Mouse (Mus musculus): ENCODE data around the gene Plin3. TPM values are rescaled to one million over a fixed set of nuclear protein-coding genes. Genes with fewer than 3 reads are reported as not detected.

Plin3 gene
- total RNA-seq, 2 experiments from 2014 or later, result 3.1 to 5.9 TPM

DNA sequence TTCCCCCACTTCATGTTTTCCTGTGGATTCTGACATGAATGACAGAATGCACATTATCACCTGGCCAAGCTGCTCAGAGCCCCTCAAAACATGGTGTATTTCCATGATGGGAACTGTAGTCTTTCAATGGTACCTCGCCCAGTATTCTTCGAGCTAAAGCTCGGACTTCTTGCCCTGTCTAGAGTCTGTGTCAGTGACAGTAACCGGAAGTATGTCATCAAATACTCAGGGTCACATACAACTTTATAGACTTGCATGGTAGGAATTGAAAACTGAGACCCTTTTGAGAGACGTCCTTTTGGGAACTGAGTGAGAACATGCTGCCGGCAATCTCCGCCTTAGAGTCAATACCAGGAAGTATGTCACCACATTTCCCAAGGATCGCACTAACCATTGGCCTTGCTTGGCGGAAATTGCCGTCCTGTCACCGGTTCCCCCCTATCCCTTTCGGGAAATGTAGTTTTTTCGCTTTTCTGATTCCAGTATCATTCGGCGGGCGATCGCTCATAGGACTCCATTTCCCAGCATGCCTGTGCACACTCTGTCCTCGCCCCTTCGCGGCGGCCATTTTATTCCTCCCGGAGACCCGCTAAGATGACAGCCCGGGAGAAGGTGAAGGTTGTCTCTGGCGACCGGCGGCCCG, 36.3 kb downstream of the Plin3 start, which contains the start of gene Fem1a:
TSS of gene Fem1a (plus strand) at position 572 of the 643 bp plus-strand sequence.
- ATAC-seq (replicated peaks; ENCODE audit: low FRiP score, poor library complexity, severe bottlenecking), result peak; percentile 89

DNA sequence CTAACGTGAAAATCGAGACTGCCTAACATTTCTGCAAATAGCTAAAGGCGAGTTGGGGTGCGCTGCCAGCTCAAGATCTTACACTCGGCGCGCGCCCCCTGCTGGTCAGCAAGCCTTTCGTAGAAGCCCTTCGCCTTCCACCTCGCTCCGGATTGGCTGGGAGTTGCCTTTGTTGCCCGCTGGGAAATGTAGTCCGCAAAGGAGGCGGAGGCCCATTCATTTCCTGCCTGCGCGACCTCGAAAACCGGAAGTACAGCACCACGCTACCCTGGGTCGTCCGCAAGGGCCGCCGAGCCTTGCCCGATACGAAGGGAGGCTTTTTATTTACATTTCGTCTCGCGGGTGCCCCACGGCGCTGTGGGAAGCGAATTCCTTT, 36.8 kb downstream of the Plin3 start:
- peak; percentile 87 for ATAC-seq (replicated peaks; ENCODE audit: low FRiP score, poor library complexity, severe bottlenecking)

- ATAC-seq (replicated peaks; ENCODE audit: low FRiP score, poor library complexity, severe bottlenecking), result no peak
These were observed 37.2 kb downstream of the Plin3 start for GRCm38 (mm10) chr17:56255429-56255828.

DNA sequence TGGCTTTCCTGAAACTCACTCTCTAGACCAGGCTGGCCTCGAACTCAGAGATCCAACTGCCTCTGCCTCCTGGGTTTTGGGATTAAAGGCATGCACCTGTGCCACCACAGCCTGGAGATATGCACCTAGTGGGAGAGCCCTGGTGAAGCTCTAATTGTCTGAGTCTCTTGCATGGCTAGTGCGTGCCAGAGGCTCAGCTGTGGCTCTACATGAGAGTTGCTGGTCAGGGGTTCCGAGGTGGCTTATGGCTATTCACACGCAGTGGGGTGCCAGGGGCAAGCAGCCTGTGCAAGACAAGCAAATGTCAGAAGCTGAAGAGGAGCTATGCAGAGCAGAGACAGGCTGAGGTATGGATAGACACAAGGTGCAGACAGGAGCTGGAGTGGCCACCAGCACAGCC, 38.0 kb downstream of the Plin3 start:
- no peak for ATAC-seq (replicated peaks; ENCODE audit: low FRiP score, poor library complexity, severe bottlenecking)

GRCm38 (mm10) chr17:56251136-56251829, 41.4 kb downstream of the Plin3 start:
- ATAC-seq (replicated peaks; ENCODE audit: low FRiP score, poor library complexity, severe bottlenecking), result peak; percentile 41; the same call in 1 of the 2 replicates

- no peak for ATAC-seq (replicated peaks; ENCODE audit: low FRiP score, poor library complexity, severe bottlenecking)
These were observed 47.1 kb downstream of the Plin3 start for GRCm38 (mm10) chr17:56245608-56246007.

DNA sequence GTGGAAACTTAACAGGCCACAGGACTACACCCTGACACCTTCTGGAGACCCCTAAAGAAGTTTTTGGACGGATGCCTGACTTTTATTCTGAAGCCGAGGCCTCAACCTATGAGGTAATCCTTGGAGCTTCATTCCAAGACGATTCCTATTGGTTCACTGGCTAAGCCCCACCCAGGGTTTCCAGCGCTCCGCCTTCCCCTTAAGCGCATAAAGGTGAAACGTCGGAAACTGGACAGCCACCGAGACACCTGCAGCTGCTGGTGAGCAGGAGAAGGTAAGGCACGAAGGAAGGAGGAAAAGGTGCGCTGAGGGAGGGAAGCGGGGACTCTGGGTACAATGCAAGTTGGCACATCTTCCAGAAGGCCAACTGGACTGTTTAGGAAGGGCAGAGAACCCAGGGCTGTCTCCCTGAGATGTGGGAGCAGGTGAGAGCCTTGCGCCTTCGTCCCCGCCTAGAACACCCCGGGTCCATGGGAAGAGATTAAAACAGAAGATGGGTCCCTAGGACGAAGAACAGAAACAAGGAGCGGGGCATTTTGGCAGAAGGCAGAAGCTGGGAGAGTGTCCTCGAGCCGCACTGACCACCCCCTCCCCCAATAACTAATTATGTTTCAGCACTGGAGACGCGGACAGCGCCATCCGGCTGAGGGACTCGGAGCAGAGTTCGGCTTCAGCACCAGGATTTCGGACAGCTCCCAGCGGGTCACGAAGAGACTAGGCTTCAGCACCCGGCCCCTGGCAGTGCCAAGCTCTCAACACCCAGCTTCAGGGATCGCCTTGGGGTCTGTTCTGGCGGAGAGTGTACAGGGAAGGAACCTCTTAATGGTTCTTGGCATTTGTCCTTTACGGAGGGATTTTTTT, 50.9 kb downstream of the Plin3 start:
- peak; percentile 39; the same call in 1 of the 2 replicates for ATAC-seq (replicated peaks; ENCODE audit: low FRiP score, poor library complexity, severe bottlenecking)

- ATAC-seq (replicated peaks; ENCODE audit: low FRiP score, poor library complexity, severe bottlenecking), result no peak
These were observed 58.7 kb downstream of the Plin3 start for GRCm38 (mm10) chr17:56233818-56234469.

GRCm38 (mm10) chr17:56233389-56233788, 59.3 kb downstream of the Plin3 start:
- no peak for ATAC-seq (replicated peaks; ENCODE audit: low FRiP score, poor library complexity, severe bottlenecking)

GRCm38 (mm10) chr17:56229943-56230342, 62.7 kb downstream of the Plin3 start:
- ATAC-seq (replicated peaks; ENCODE audit: low FRiP score, poor library complexity, severe bottlenecking), result no peak

Other genes starting within 250 kb of the Plin3 start
- 3.1 and 3.6 TPM in 2 replicates for gene Ubxn6, start 217.8 kb downstream of the Plin3 start, total RNA-seq (2015; ENCODE audit: low replicate concordance)
- 5.3 and 15.2 TPM in 2 replicates for gene Ubxn6, start 217.8 kb downstream of the Plin3 start, total RNA-seq (2017; ENCODE audit: low replicate concordance)
- 20.0 and 61.4 TPM in 2 replicates for gene Hdgfl2, start 213.2 kb downstream of the Plin3 start, total RNA-seq (2015; ENCODE audit: low replicate concordance)
- 46.6 and 75.3 TPM in 2 replicates for gene Hdgfl2, start 213.2 kb downstream of the Plin3 start, total RNA-seq (2017; ENCODE audit: low replicate concordance)
- not detected in 2 replicates for gene Plin4, start 183.1 kb downstream of the Plin3 start, total RNA-seq (2015; ENCODE audit: low replicate concordance)
- gene Plin4, start 183.1 kb downstream of the Plin3 start, total RNA-seq (2017; ENCODE audit: low replicate concordance), result not detected in 2 replicates
- 0.58 TPM in 1 of 2 replicates, not detected in the other for gene Plin5, start 175.3 kb downstream of the Plin3 start, total RNA-seq (2015; ENCODE audit: low replicate concordance)
- 0.60 and 0.98 TPM in 2 replicates for gene Plin5, start 175.3 kb downstream of the Plin3 start, total RNA-seq (2017; ENCODE audit: low replicate concordance)
- 6.7 and 9.4 TPM in 2 replicates for gene Lrg1, start 170.9 kb downstream of the Plin3 start, total RNA-seq (2015; ENCODE audit: low replicate concordance)
- gene Lrg1, start 170.9 kb downstream of the Plin3 start, total RNA-seq (2017; ENCODE audit: low replicate concordance), result 4.5 and 11.8 TPM in 2 replicates
- 0.19 TPM in 1 of 2 replicates, not detected in the other for gene Sema6b, start 152.5 kb downstream of the Plin3 start, total RNA-seq (2015; ENCODE audit: low replicate concordance)
- gene Sema6b, start 152.5 kb downstream of the Plin3 start, total RNA-seq (2017; ENCODE audit: low replicate concordance), result 0.56 and 1.4 TPM in 2 replicates
- 0.38 and 0.84 TPM in 2 replicates for gene Tnfaip8l1, start 130.4 kb downstream of the Plin3 start, total RNA-seq (2015; ENCODE audit: low replicate concordance)
- gene Tnfaip8l1, start 130.4 kb downstream of the Plin3 start, total RNA-seq (2017; ENCODE audit: low replicate concordance), result 0.28 TPM in 1 of 2 replicates, not detected in the other
- gene Mydgf, start 109.0 kb downstream of the Plin3 start, total RNA-seq (2015; ENCODE audit: low replicate concordance), result 7.9 and 20.5 TPM in 2 replicates
- gene Mydgf, start 109.0 kb downstream of the Plin3 start, total RNA-seq (2017; ENCODE audit: low replicate concordance), result 12.0 and 14.9 TPM in 2 replicates
- 9.8 and 11.5 TPM in 2 replicates for gene Dpp9, start 74.0 kb downstream of the Plin3 start, total RNA-seq (2015; ENCODE audit: low replicate concordance)
- 5.2 TPM in 2 replicates for gene Dpp9, start 74.0 kb downstream of the Plin3 start, total RNA-seq (2017; ENCODE audit: low replicate concordance)
- 2.7 TPM in 2 replicates for gene Fem1a, start 36.1 kb downstream of the Plin3 start, total RNA-seq (2015; ENCODE audit: low replicate concordance)
- 4.9 and 5.3 TPM in 2 replicates for gene Fem1a, start 36.1 kb downstream of the Plin3 start, total RNA-seq (2017; ENCODE audit: low replicate concordance)
- 2.5 and 5.0 TPM in 2 replicates for gene Ticam1, start 16.1 kb downstream of the Plin3 start, total RNA-seq (2015; ENCODE audit: low replicate concordance)
- 1.3 and 2.8 TPM in 2 replicates for gene Ticam1, start 16.1 kb downstream of the Plin3 start, total RNA-seq (2017; ENCODE audit: low replicate concordance)
- not detected in 2 replicates for gene Arrdc5, start 7.4 kb upstream of the Plin3 start, total RNA-seq (2015; ENCODE audit: low replicate concordance)
- not detected in 2 replicates for gene Arrdc5, start 7.4 kb upstream of the Plin3 start, total RNA-seq (2017; ENCODE audit: low replicate concordance)
- 34.4 and 53.7 TPM in 2 replicates for gene Uhrf1, start 10.4 kb upstream of the Plin3 start, total RNA-seq (2015; ENCODE audit: low replicate concordance)
- 66.2 and 103 TPM in 2 replicates for gene Uhrf1, start 10.4 kb upstream of the Plin3 start, total RNA-seq (2017; ENCODE audit: low replicate concordance)
- 1.7 and 5.0 TPM in 2 replicates for gene Kdm4b, start 33.2 kb upstream of the Plin3 start, total RNA-seq (2015; ENCODE audit: low replicate concordance)
- gene Kdm4b, start 33.2 kb upstream of the Plin3 start, total RNA-seq (2017; ENCODE audit: low replicate concordance), result 2.9 and 3.5 TPM in 2 replicates
- gene Ptprs, start 183.6 kb upstream of the Plin3 start, total RNA-seq (2015; ENCODE audit: low replicate concordance), result 4.8 and 7.3 TPM in 2 replicates
- gene Ptprs, start 183.6 kb upstream of the Plin3 start, total RNA-seq (2017; ENCODE audit: low replicate concordance), result 2.0 and 8.1 TPM in 2 replicates
- not detected in 2 replicates for gene Znrf4, start 219.6 kb upstream of the Plin3 start, total RNA-seq (2015; ENCODE audit: low replicate concordance)
- gene Znrf4, start 219.6 kb upstream of the Plin3 start, total RNA-seq (2017; ENCODE audit: low replicate concordance), result not detected in 2 replicates